ENCODE assay signal across 21 mouse cellular contexts in the genomic region with DNA sequence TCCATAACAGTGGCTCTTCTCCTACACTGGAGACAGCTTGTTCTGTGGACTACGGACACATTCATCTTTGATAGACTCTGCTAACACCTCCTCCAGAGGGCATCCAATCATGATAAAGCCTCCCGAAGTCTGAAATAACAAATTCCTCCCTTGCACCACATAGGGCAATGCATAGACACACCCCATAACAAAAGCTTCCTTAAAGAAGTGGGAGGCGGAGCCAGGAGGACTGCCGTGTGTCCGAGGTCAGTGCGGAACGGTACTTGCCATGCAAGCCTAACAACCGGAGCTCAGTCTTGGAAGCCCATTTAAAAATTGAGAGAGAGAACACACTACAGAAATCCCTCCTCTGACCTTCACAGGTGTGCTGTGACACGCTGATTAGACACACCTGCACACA.
DNase-seq lines count a peak whose midpoint lies in the region; ATAC-seq lines count a peak whose summit lies in the region.
"Had no signal": no experiment of that assay in that cellular context is flagged by ENCODE, and none has a peak within 500 bp of the region (broad histone marks: within the 10 kb centered on the region; RNA-seq: fewer than 3 reads in every experiment).

No protein-coding gene starts in this region.

- no peak overlapping the region for H3K9ac ChIP-seq in intestine, embryonic 15.5 days
- H3K9ac ChIP-seq in intestine, embryonic 16.5 days (ENCODE audit: low read depth, low read length), result no peak overlapping the region
- no peak overlapping the region for H3K9ac ChIP-seq in lung, embryonic 15.5 days
- H3K9ac ChIP-seq: embryonic facial prominence, embryonic 12.5 days; embryonic facial prominence, embryonic 15.5 days; forebrain, postnatal 0 days; hindbrain, embryonic 12.5 days; hindbrain, embryonic 15.5 days had no signal

- no peaks in the 10 kb centered on the region for H3K4me1 ChIP-seq in intestine, embryonic 15.5 days (replicated peaks)
- H3K4me1 ChIP-seq in intestine, embryonic 16.5 days (ENCODE audit: control insufficient read depth, insufficient read depth, low read length), result no peaks in the 10 kb centered on the region
- H3K4me1 ChIP-seq in lung, embryonic 15.5 days, result peaks cover 41% of the 10 kb centered on the region
- H3K4me1 ChIP-seq: embryonic facial prominence, embryonic 12.5 days; embryonic facial prominence, embryonic 15.5 days; hindbrain, embryonic 12.5 days had no signal

- no peak for DNase-seq in lung, postnatal 25 days (ENCODE audit: low spot score)
- DNase-seq in lung, postnatal 36 days, result peak; percentile 54
- no peak for DNase-seq in lung, postnatal 4 days
- DNase-seq: adrenal gland, adult 2 months; adrenal gland, postnatal 14 days; cerebellum, adult 11 months; cerebellum, adult 2 months; cerebellum, adult 9-11 months; cerebellum, postnatal 25 days; forebrain, postnatal 0 days; gastrocnemius, adult 2 months; gastrocnemius, postnatal 14 days had no signal

- no peak overlapping the region for H3K4me2 ChIP-seq in intestine, embryonic 15.5 days (replicated peaks)
- no peak overlapping the region for H3K4me2 ChIP-seq in intestine, embryonic 16.5 days (ENCODE audit: low read depth, low read length)
- H3K4me2 ChIP-seq in lung, embryonic 15.5 days, result no peak overlapping the region
- H3K4me2 ChIP-seq: embryonic facial prominence, embryonic 12.5 days; embryonic facial prominence, embryonic 15.5 days; heart, embryonic 11.5 days; hindbrain, embryonic 12.5 days; hindbrain, embryonic 15.5 days had no signal

- H3K27ac ChIP-seq in intestine, embryonic 15.5 days, result no peak overlapping the region
- H3K27ac ChIP-seq in intestine, embryonic 16.5 days (ENCODE audit: low read length), result no peak overlapping the region
- H3K27ac ChIP-seq in lung, embryonic 15.5 days, result peak overlapping the region; percentile 39; the same call in 1 of the 2 replicates
- H3K27ac ChIP-seq: embryonic facial prominence, embryonic 12.5 days; embryonic facial prominence, embryonic 15.5 days; gastrocnemius, adult 2 months; hindbrain, embryonic 12.5 days; hindbrain, embryonic 15.5 days had no signal

- 72% methylated on average over 9 of the region's 9 CpGs for WGBS in intestine, embryonic 15.5 days
- 67% methylated on average over 9 of the region's 9 CpGs for WGBS in intestine, embryonic 16.5 days
- WGBS in lung, embryonic 15.5 days, result 51% methylated on average over 9 of the region's 9 CpGs

- H3K36me3 ChIP-seq in intestine, embryonic 15.5 days, result no peaks in the 10 kb centered on the region
- H3K36me3 ChIP-seq in intestine, embryonic 16.5 days (ENCODE audit: control insufficient read depth, insufficient read depth, low read length), result no peaks in the 10 kb centered on the region
- no peaks in the 10 kb centered on the region for H3K36me3 ChIP-seq in lung, embryonic 15.5 days
- H3K36me3 ChIP-seq: embryonic facial prominence, embryonic 12.5 days; embryonic facial prominence, embryonic 15.5 days; hindbrain, embryonic 12.5 days; hindbrain, embryonic 15.5 days had no signal

- no peaks in the 10 kb centered on the region for H3K27me3 ChIP-seq in intestine, embryonic 15.5 days (replicated peaks)
- no peaks in the 10 kb centered on the region for H3K27me3 ChIP-seq in intestine, embryonic 16.5 days (replicated peaks; ENCODE audit: control insufficient read depth, insufficient read depth, low read length)
- no peaks in the 10 kb centered on the region for H3K27me3 ChIP-seq in lung, embryonic 15.5 days
- H3K27me3 ChIP-seq: embryonic facial prominence, embryonic 12.5 days; embryonic facial prominence, embryonic 15.5 days; hindbrain, embryonic 12.5 days; hindbrain, embryonic 15.5 days had no signal

- ATAC-seq in intestine, embryonic 15.5 days, result 0 out of 2 replicates have a peak, but pooled peaks have one; percentile 39
- no peak for ATAC-seq in intestine, embryonic 16.5 days
- ATAC-seq in lung, embryonic 15.5 days (ENCODE audit: borderline replicate concordance, extremely low read depth, low FRiP score, low TSS enrichment), result no peak
- ATAC-seq: forebrain, embryonic 14.5 days; forebrain, postnatal 0 days had no signal

- H3K9me3 ChIP-seq in intestine, embryonic 15.5 days, result no peaks in the 10 kb centered on the region
- H3K9me3 ChIP-seq in intestine, embryonic 16.5 days (ENCODE audit: control insufficient read depth, low read length), result no peaks in the 10 kb centered on the region
- H3K9me3 ChIP-seq in lung, embryonic 15.5 days, result no peaks in the 10 kb centered on the region
- H3K9me3 ChIP-seq: embryonic facial prominence, embryonic 12.5 days; embryonic facial prominence, embryonic 15.5 days; hindbrain, embryonic 12.5 days; hindbrain, embryonic 15.5 days had no signal

- no peak overlapping the region for H3K4me3 ChIP-seq in intestine, embryonic 15.5 days (replicated peaks)
- no peak overlapping the region for H3K4me3 ChIP-seq in intestine, embryonic 16.5 days (ENCODE audit: low read length)
- H3K4me3 ChIP-seq in lung, embryonic 15.5 days, result no peak overlapping the region
- H3K4me3 ChIP-seq: embryonic facial prominence, embryonic 12.5 days; embryonic facial prominence, embryonic 15.5 days; gastrocnemius, adult 2 months; hindbrain, embryonic 12.5 days; hindbrain, embryonic 15.5 days had no signal
